In genomic region chr17:24494627-24495335, GRCm38 (mm10) we compare ENCODE assay signal across 8 mouse cellular contexts. TPM values are rescaled to one million over a fixed set of nuclear protein-coding genes. Genes with fewer than 3 reads are reported as not detected.
DNase-seq lines count a peak whose midpoint lies in the region; TF ChIP-seq lines count a peak whose summit lies in the region.

No protein-coding gene starts in this region.

- H3K4me1 ChIP-seq in thymus, adult 2 months (replicated peaks; ENCODE audit: control insufficient read depth, insufficient read depth, low read length): no peaks in the 10 kb centered on the region

- peaks cover under 1% of the 10 kb centered on the region; the same call in 1 of the 2 replicates for H3K27me3 ChIP-seq in thymus, adult 2 months (ENCODE audit: control insufficient read depth, insufficient read depth, low read length)

- DNase-seq in frontal cortex, postnatal 10 days (ENCODE audit: low spot score in 2 of 2): peak; percentile 49 to 68
- DNase-seq in frontal cortex, postnatal 36 days (ENCODE audit: low spot score in 2 of 2): no peak
- peak; percentile 52 for DNase-seq in thymus, adult 2 months
- DNase-seq in thymus, adult 18-20 months: no peak
- peak; percentile 81 for DNase-seq in embryo, embryonic 10.5 days (ENCODE audit: low spot score)
- peak; percentile 51 to 74 for DNase-seq in kidney, postnatal 25 days
- peak; percentile 22 to 48 for DNase-seq in natural killer cell, adult 2 months (ENCODE audit: low spot score in 2 of 2)
- no peak for DNase-seq in urinary bladder, adult 18-20 months (ENCODE audit: low spot score in 2 of 2)

- no peaks in the 10 kb centered on the region for H3K36me3 ChIP-seq in thymus, adult 2 months (ENCODE audit: control insufficient read depth, insufficient read depth, low read length)

- no peak for TF ChIP-seq CTCF in thymus, adult 2 months (IDR thresholded peaks at IDR 0.05; ENCODE audit: borderline replicate concordance, control insufficient read depth, extremely low read depth, insufficient read depth, low read length, poor library complexity)

- no peak for TF ChIP-seq POLR2A in thymus, adult 2 months (IDR thresholded peaks at IDR 0.05; ENCODE audit: control insufficient read depth, extremely low read depth, insufficient read depth, low read length, poor library complexity)

- 75% methylated on average over 2 of the region's 2 CpGs for WGBS in thymus, adult 2 months

- no peak overlapping the region for H3K4me3 ChIP-seq in thymus, adult 2 months (ENCODE audit: control insufficient read depth, insufficient read depth, low read length)

- H3K27ac ChIP-seq in thymus, adult 2 months (ENCODE audit: control insufficient read depth, insufficient read depth, low read length): no peak overlapping the region

RNA-seq across cellular contexts. Expression of gene Caskin1, which starts 6.4 kb away (rescaled TPM):
- 0.15 and 0.20 TPM in 2 replicates for polyA plus RNA-seq in thymus, adult 2 months (2012; rRNA removed)

RNA-seq across cellular contexts. Expression of gene Mlst8, which starts 15.9 kb away (rescaled TPM):
- 78.9 and 84.5 TPM in 2 replicates for polyA plus RNA-seq in thymus, adult 2 months (2012; rRNA removed)

RNA-seq across cellular contexts. Expression of gene Bricd5, which starts 21.1 kb away (rescaled TPM):
- 0.57 and 0.97 TPM in 2 replicates for polyA plus RNA-seq in thymus, adult 2 months (2012; rRNA removed)

RNA-seq across cellular contexts. Expression of gene Pgp, which starts 24.6 kb away (rescaled TPM):
- polyA plus RNA-seq in thymus, adult 2 months (2012; rRNA removed): 58.8 and 65.4 TPM in 2 replicates

RNA-seq across cellular contexts. Expression of gene E4f1, which starts 24.7 kb away (rescaled TPM):
- 166 and 188 TPM in 2 replicates for polyA plus RNA-seq in thymus, adult 2 months (2012; rRNA removed)

Comparison
In these comparisons a context has a peak if more than half of its experiments do, and no peak if none do; other contexts are left out.
1. DNase-seq: peak in frontal cortex, postnatal 10 days (2 of 2), thymus, adult 2 months (single experiment), embryo, embryonic 10.5 days (single experiment), kidney, postnatal 25 days (2 of 2) and natural killer cell, adult 2 months (2 of 2); none in frontal cortex, postnatal 36 days (0 of 2), thymus, adult 18-20 months (0 of 2) and urinary bladder, adult 18-20 months (0 of 2).